Mouse (Mus musculus) thymus, postnatal 36 days (tissue): ENCODE measurements around the gene 5730522E02Rik.
A peak's percentile ranks its signal among the peaks of the same experiment; 100 is the strongest.
"Not testable (repeated sequence)": the region's sequence is repeated elsewhere in the genome, so short reads cannot be mapped to it uniquely, and the experiment has no call there.

Experiments used
- DNase-seq, 2 experiments: peaks; one replicate each; pipeline ENCODE4 v3.0.0; 2022; ENCODE audit warnings: mixed read lengths in 2 of 2

5730522E02Rik gene

GRCm38 (mm10) chr11:26210582-26211180 is at the start of gene 5730522E02Rik:
Gene 5730522E02Rik, minus strand, starts transcription at chr11:26210763.
- DNase-seq, result no peak

GRCm38 (mm10) chr11:26236540-26236939 is 26.0 kb upstream of the 5730522E02Rik start:
- no peak for DNase-seq

GRCm38 (mm10) chr11:26229895-26230294 is 19.3 kb upstream of the 5730522E02Rik start:
- no peak for DNase-seq

- DNase-seq, result not testable (repeated sequence)
These were observed 3.1 kb upstream of the 5730522E02Rik start for GRCm38 (mm10) chr11:26213643-26214042.

- peak; percentile 57 to 69 for DNase-seq
These were observed 567 bp downstream of the 5730522E02Rik start for GRCm38 (mm10) chr11:26209811-26210581.

- no peak for DNase-seq
These were observed 7.1 kb downstream of the 5730522E02Rik start for GRCm38 (mm10) chr11:26203466-26203865.

- no peak for DNase-seq
These were observed 7.7 kb downstream of the 5730522E02Rik start for GRCm38 (mm10) chr11:26202842-26203241.

GRCm38 (mm10) chr11:26201778-26202097 is 8.8 kb downstream of the 5730522E02Rik start:
- no peak for DNase-seq

GRCm38 (mm10) chr11:26200970-26201777 is 9.4 kb downstream of the 5730522E02Rik start:
- DNase-seq, result peak; percentile 42 to 47

GRCm38 (mm10) chr11:26195468-26195867 is 15.1 kb downstream of the 5730522E02Rik start:
- DNase-seq, result no peak

- no peak for DNase-seq
These were observed 23.2 kb downstream of the 5730522E02Rik start for GRCm38 (mm10) chr11:26187231-26187967.

- no peak for DNase-seq
These were observed 40.0 kb downstream of the 5730522E02Rik start for GRCm38 (mm10) chr11:26170572-26170971.

- DNase-seq, result no peak
These were observed 43.0 kb downstream of the 5730522E02Rik start for GRCm38 (mm10) chr11:26167609-26167971.

- no peak for DNase-seq
These were observed 43.5 kb downstream of the 5730522E02Rik start for GRCm38 (mm10) chr11:26166966-26167608.

GRCm38 (mm10) chr11:26164651-26165259 is 45.8 kb downstream of the 5730522E02Rik start:
- no peak for DNase-seq

GRCm38 (mm10) chr11:26161354-26161753 is 49.2 kb downstream of the 5730522E02Rik start:
- no peak for DNase-seq

GRCm38 (mm10) chr11:26159033-26159432 is 51.5 kb downstream of the 5730522E02Rik start:
- DNase-seq, result no peak

- no peak for DNase-seq
These were observed 70.5 kb downstream of the 5730522E02Rik start for GRCm38 (mm10) chr11:26140024-26140423.

- DNase-seq, result no peak
These were observed 72.5 kb downstream of the 5730522E02Rik start for GRCm38 (mm10) chr11:26138013-26138412.

GRCm38 (mm10) chr11:26130911-26131310 is 79.7 kb downstream of the 5730522E02Rik start:
- DNase-seq, result no peak

GRCm38 (mm10) chr11:26129054-26129453 is 81.5 kb downstream of the 5730522E02Rik start:
- DNase-seq, result no peak

- DNase-seq, result no peak
These were observed 82.2 kb downstream of the 5730522E02Rik start for GRCm38 (mm10) chr11:26128385-26128784.
